Mouse (Mus musculus) WW6 (cell line): Measurements from ENCODE around the gene C8a.

Experiments
- DNase-seq: peaks from one replicate; pipeline ENCODE4 v3.0.0-alpha.2; 2013; ENCODE audit warnings: low read depth, low spot score

The C8a gene

GRCm38 (mm10) chr4:104842204-104842603 is 34.0 kb downstream of the C8a start:
- no peak for DNase-seq

GRCm38 (mm10) chr4:104838342-104838741 is 37.9 kb downstream of the C8a start:
- no peak for DNase-seq

- DNase-seq = no peak
Measured at GRCm38 (mm10) chr4:104835096-104835495, 41.1 kb downstream of the C8a start.

- DNase-seq = no peak
Measured at GRCm38 (mm10) chr4:104828939-104829338, 47.3 kb downstream of the C8a start.

GRCm38 (mm10) chr4:104824381-104825077 is 51.7 kb downstream of the C8a start:
- no peak for DNase-seq

- DNase-seq = no peak
Measured at GRCm38 (mm10) chr4:104823597-104824101, 52.5 kb downstream of the C8a start.

GRCm38 (mm10) chr4:104819891-104820290 is 56.3 kb downstream of the C8a start:
- no peak for DNase-seq

- DNase-seq = no peak
Measured at GRCm38 (mm10) chr4:104818986-104819385, 57.2 kb downstream of the C8a start.

- no peak for DNase-seq
Measured at GRCm38 (mm10) chr4:104817509-104817908, 58.7 kb downstream of the C8a start.

- no peak for DNase-seq
Measured at GRCm38 (mm10) chr4:104816519-104817232, 59.5 kb downstream of the C8a start.

- DNase-seq = no peak
Measured at GRCm38 (mm10) chr4:104813617-104814016, 62.6 kb downstream of the C8a start.

GRCm38 (mm10) chr4:104810710-104811286 is 65.4 kb downstream of the C8a start:
- no peak for DNase-seq

- DNase-seq = no peak
Measured at GRCm38 (mm10) chr4:104805414-104806257, 70.6 kb downstream of the C8a start.

GRCm38 (mm10) chr4:104804100-104804499 is 72.1 kb downstream of the C8a start:
- DNase-seq = no peak

GRCm38 (mm10) chr4:104801625-104802024 is 74.6 kb downstream of the C8a start:
- no peak for DNase-seq

- DNase-seq = no peak
Measured at GRCm38 (mm10) chr4:104798951-104799350, 77.2 kb downstream of the C8a start.

GRCm38 (mm10) chr4:104792111-104792510 is 84.1 kb downstream of the C8a start:
- DNase-seq = no peak

GRCm38 (mm10) chr4:104782346-104782745 is 93.9 kb downstream of the C8a start:
- no peak for DNase-seq

- no peak for DNase-seq
Measured at GRCm38 (mm10) chr4:104781441-104781840, 94.8 kb downstream of the C8a start.

GRCm38 (mm10) chr4:104779460-104779859 is 96.7 kb downstream of the C8a start:
- DNase-seq = no peak

- no peak for DNase-seq
Measured at GRCm38 (mm10) chr4:104775601-104776000, 100.6 kb downstream of the C8a start.

GRCm38 (mm10) chr4:104770331-104770730 is 105.9 kb downstream of the C8a start:
- no peak for DNase-seq
